Mouse (Mus musculus) limb, embryonic 14.5 days (tissue): ENCODE data around the gene Mtus2. TPM values are rescaled to one million over a fixed set of nuclear protein-coding genes. Genes with fewer than 3 reads are reported as not detected.

Source experiments
- ATAC-seq: fragments of 200-750 bp; cut with Nextera tagmentation; 2 replicates; pipeline ENCODE4 v1.8.0; 2017; ENCODE audit warnings: low read depth, moderate number of reproducible peaks, moderate TSS enrichment; ENCODE audit not compliant: low FRiP score
- DNase-seq: peaks from one replicate; pipeline ENCODE4 v3.0.0-alpha.2; 2015; ENCODE audit warnings: low spot score
- H3K27ac ChIP-seq: fragments of 300-500 bp; sonication (generic); replicated peaks from 2 replicates; pipeline ENCODE4 v1.5.1; 2014; ENCODE audit warnings: low read depth, mild to moderate bottlenecking, low read length, moderate library complexity, mixed read lengths
- H3K27me3 ChIP-seq: fragments of 300-500 bp; sonication (generic); 2 replicates; pipeline ENCODE4 v1.6.1; 2014; ENCODE audit warnings: low read length, mixed read lengths; ENCODE audit not compliant: control insufficient read depth, insufficient read depth
- H3K36me3 ChIP-seq: fragments of 300-500 bp; sonication (generic); 2 replicates; pipeline ENCODE4 v1.6.1; 2014; ENCODE audit warnings: mild to moderate bottlenecking, low read length, moderate library complexity, mixed read lengths; ENCODE audit not compliant: control insufficient read depth, insufficient read depth
- H3K4me1 ChIP-seq: fragments of 300-500 bp; sonication (generic); 2 replicates; pipeline ENCODE4 v1.6.1; 2014; ENCODE audit warnings: antibody characterized with exemption, low read length, mixed read lengths; ENCODE audit not compliant: control insufficient read depth, insufficient read depth
- H3K4me2 ChIP-seq: fragments of 300-500 bp; sonication (generic); replicated peaks from 2 replicates; pipeline ENCODE4 v1.6.1; 2014; ENCODE audit warnings: low read depth, mild to moderate bottlenecking, low read length, moderate library complexity; ENCODE audit not compliant: severe bottlenecking
- H3K4me3 ChIP-seq: fragments of 300-500 bp; sonication (generic); replicated peaks from 2 replicates; pipeline ENCODE4 v1.5.1; 2014; ENCODE audit warnings: low read length
- H3K9ac ChIP-seq: fragments of 300-500 bp; sonication (generic); 2 replicates; pipeline ENCODE4 v1.6.1; 2014; ENCODE audit warnings: mild to moderate bottlenecking, low read depth, low read length, moderate library complexity; ENCODE audit not compliant: severe bottlenecking
- H3K9me3 ChIP-seq: fragments of 300-500 bp; sonication (generic); 2 replicates; pipeline ENCODE4 v1.6.1; 2016; ENCODE audit warnings: low read length; ENCODE audit not compliant: control insufficient read depth
- POLR2A ChIP-seq: fragments of 200-500 bp; IDR thresholded peaks from 2 replicates; pipeline ENCODE4 v1.8.0; 2012; ENCODE audit warnings: inconsistent platforms, mild to moderate bottlenecking, moderate library complexity, borderline replicate concordance; ENCODE audit not compliant: insufficient read depth, insufficient read length; ENCODE audit errors: extremely low read depth
- WGBS: fragments of 180-500 bp; shearing (Covaris S2); extraction: QIAGEN DNeasy Blood & Tissue Kit; methylation state at CpG from one replicate; pipeline ENCODE4 v1.1.7; 2014; 5-methylcytosine and 5-hydroxymethylcytosine counted together
- polyA plus RNA-seq, 2 experiments: library from polyadenylated mRNA; depleted of rRNA in 1 of 2; stranded (reverse) in 1 of 2; unstranded in 1 of 2; fragments of >200 nt; fragmentation: Nextera tagmentation in 1 of 2; extraction: Ambion mirVana in 1 of 2; gene quantifications; 2 replicates each; pipeline versions ENCODE4 v1.2.1 to v1.2.3; 2012 to 2014

Mtus2 gene
- polyA plus RNA-seq, 2 experiments = 3.2 to 5.5 TPM

- ATAC-seq (no peak), DNase-seq (no peak)
- Histone ChIP-seq H3K4me2 (no peak overlapping the region), H3K27ac (no peak overlapping the region), H3K4me3 (no peak overlapping the region), H3K4me1 (no peaks in the 10 kb centered on the region), H3K27me3 (no peaks in the 10 kb centered on the region), H3K36me3 (no peaks in the 10 kb centered on the region), H3K9ac (no peak overlapping the region), H3K9me3 (no peaks in the 10 kb centered on the region)
- WGBS = 91% methylated on average over 15 of the region's 16 CpGs
- TF ChIP-seq POLR2A = no peak
Measured at GRCm38 (mm10) chr5:148224004-148224403, 266.9 kb downstream of the Mtus2 start.

GRCm38 (mm10) chr5:148233714-148234113 is 276.6 kb downstream of the Mtus2 start:
- DNase-seq (no peak), ATAC-seq (no peak)
- Histone ChIP-seq H3K27me3 (no peaks in the 10 kb centered on the region), H3K4me3 (no peak overlapping the region), H3K9ac (no peak overlapping the region), H3K9me3 (no peaks in the 10 kb centered on the region; the same call in 1 of the 2 replicates), H3K27ac (no peak overlapping the region), H3K4me2 (no peak overlapping the region), H3K4me1 (no peaks in the 10 kb centered on the region), H3K36me3 (no peaks in the 10 kb centered on the region)
- TF ChIP-seq POLR2A = no peak
- 78% methylated on average over 18 of the region's 18 CpGs for WGBS

GRCm38 (mm10) chr5:148236616-148237015 is 279.5 kb downstream of the Mtus2 start:
- ATAC-seq (no peak), DNase-seq (no peak)
- 51% methylated on average over 9 of the region's 9 CpGs for WGBS
- H3K4me2 ChIP-seq = no peak overlapping the region
- no peak overlapping the region for H3K27ac ChIP-seq
- H3K9ac ChIP-seq = no peak overlapping the region
- no peaks in the 10 kb centered on the region for H3K27me3 ChIP-seq
- H3K4me3 ChIP-seq = no peak overlapping the region
- H3K4me1 ChIP-seq = no peaks in the 10 kb centered on the region
- H3K9me3 ChIP-seq = no peaks in the 10 kb centered on the region; the same call in 1 of the 2 replicates
- no peak for TF ChIP-seq POLR2A
- H3K36me3 ChIP-seq = no peaks in the 10 kb centered on the region

GRCm38 (mm10) chr5:148239067-148239466 is 281.9 kb downstream of the Mtus2 start:
- H3K9ac ChIP-seq = no peak overlapping the region
- ATAC-seq (peak; percentile 48; the same call in 1 of the 2 replicates), DNase-seq (peak; percentile 50)

DNA sequence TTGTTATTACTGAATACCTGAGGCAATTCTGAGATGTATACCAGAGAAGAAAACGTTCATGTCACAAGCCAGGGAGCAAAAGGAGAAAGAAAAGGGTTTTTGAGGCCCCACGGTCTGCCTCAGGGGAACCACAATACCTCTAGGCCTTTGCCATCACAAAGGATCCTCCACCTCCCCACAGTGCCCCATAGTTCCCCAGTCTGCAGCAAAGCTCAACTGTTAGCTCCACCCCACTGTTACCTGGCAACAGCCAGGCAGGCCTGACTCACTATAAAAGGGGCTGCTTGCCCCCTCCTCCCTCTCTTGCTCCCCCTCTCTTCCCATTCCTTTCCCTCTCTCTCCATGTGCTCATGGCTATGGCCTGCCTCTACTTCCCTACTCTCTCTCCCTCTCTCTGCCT is 282.6 kb downstream of the Mtus2 start:
- no peaks in the 10 kb centered on the region for H3K4me1 ChIP-seq
- H3K27me3 ChIP-seq = no peaks in the 10 kb centered on the region
- no peak overlapping the region for H3K4me3 ChIP-seq
- no peak for TF ChIP-seq POLR2A
- DNase-seq (no peak), ATAC-seq (no peak)
- no peak overlapping the region for H3K4me2 ChIP-seq
- no peaks in the 10 kb centered on the region for H3K9me3 ChIP-seq
- 44% methylated on average over 2 of the region's 2 CpGs for WGBS
- H3K36me3 ChIP-seq = no peaks in the 10 kb centered on the region
- H3K27ac ChIP-seq = no peak overlapping the region
- no peak overlapping the region for H3K9ac ChIP-seq

More at GRCm38 (mm10) chr5:148239067-148239466, 281.9 kb downstream of the Mtus2 start:
- no peak overlapping the region for H3K27ac ChIP-seq
- H3K27me3 ChIP-seq = no peaks in the 10 kb centered on the region
- no peaks in the 10 kb centered on the region; the same call in 1 of the 2 replicates for H3K9me3 ChIP-seq
- H3K4me3 ChIP-seq = no peak overlapping the region
- no peaks in the 10 kb centered on the region for H3K36me3 ChIP-seq
- no peak overlapping the region for H3K4me2 ChIP-seq
- no peak for TF ChIP-seq POLR2A
- H3K4me1 ChIP-seq = no peaks in the 10 kb centered on the region

DNA sequence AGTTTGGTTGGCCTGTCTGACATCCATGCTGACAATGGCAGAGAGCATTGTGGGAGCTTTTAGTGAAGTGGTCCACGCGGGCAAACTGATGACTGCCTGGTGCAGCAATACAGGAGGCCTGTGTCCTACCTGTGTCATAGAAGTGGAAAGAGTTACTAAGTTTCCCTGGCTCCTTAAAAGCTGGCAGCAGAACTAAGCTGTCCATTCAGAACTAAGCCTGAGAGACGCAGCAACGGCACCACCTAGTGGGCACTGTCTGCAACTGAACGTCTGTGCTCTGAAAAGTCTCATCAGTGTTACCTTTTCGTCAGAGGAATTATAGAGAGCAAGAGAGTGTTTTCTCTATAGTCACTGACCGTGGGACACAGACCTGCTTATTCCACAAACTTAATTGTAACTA is 284.8 kb downstream of the Mtus2 start:
- DNase-seq (peak; percentile 84), ATAC-seq (peak; percentile 37; the same call in 1 of the 2 replicates)
- H3K4me1 ChIP-seq = no peaks in the 10 kb centered on the region
- no peak overlapping the region for H3K4me3 ChIP-seq
- H3K9me3 ChIP-seq = no peaks in the 10 kb centered on the region
- no peaks in the 10 kb centered on the region for H3K36me3 ChIP-seq
- no peaks in the 10 kb centered on the region for H3K27me3 ChIP-seq
- 7% methylated on average over 7 of the region's 7 CpGs for WGBS
- H3K27ac ChIP-seq = no peak overlapping the region
- no peak overlapping the region for H3K9ac ChIP-seq
- no peak overlapping the region for H3K4me2 ChIP-seq
- TF ChIP-seq POLR2A = no peak
